Mouse (Mus musculus): ENCODE measurements around the gene Taok3.

DNA sequence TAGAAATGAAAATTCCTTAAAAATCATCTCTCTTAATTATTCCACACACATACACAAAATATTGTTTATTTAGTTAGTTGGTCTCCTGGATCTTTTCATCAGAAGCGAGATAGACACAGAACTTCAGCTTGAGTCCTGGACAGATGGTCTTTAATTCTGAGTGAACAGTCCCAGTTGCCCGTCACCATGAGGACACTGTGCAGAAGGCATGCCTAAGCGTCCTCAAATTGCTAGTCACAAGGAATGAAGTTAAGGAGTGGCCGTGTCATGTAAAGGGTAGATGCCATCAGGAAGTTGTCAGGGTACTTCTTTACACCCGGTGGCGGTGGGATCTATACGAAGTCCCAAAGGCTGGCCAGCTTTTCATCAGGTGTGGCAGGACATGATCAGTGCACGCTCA is 19.9 kb downstream of the Taok3 start:
- TF ChIP-seq MYOD1 (IDR thresholded peaks at IDR 0.05; ENCODE audit: control insufficient read depth, insufficient read length, low read depth): no peak
- TF ChIP-seq CTCF (IDR thresholded peaks at IDR 0.05; ENCODE audit: control insufficient read depth, insufficient read depth, insufficient read length): no peak
- TF ChIP-seq FOSL1 (IDR thresholded peaks at IDR 0.05; ENCODE audit: insufficient read depth, low read length, poor library complexity, severe bottlenecking): no peak
- no peak for TF ChIP-seq MAX (IDR thresholded peaks at IDR 0.05)
- no peak for TF ChIP-seq MYOG (IDR thresholded peaks at IDR 0.05; ENCODE audit: control insufficient read depth, extremely low read depth, insufficient read length)
